ENCODE assay signal across 8 mouse cellular contexts in the genomic region with DNA sequence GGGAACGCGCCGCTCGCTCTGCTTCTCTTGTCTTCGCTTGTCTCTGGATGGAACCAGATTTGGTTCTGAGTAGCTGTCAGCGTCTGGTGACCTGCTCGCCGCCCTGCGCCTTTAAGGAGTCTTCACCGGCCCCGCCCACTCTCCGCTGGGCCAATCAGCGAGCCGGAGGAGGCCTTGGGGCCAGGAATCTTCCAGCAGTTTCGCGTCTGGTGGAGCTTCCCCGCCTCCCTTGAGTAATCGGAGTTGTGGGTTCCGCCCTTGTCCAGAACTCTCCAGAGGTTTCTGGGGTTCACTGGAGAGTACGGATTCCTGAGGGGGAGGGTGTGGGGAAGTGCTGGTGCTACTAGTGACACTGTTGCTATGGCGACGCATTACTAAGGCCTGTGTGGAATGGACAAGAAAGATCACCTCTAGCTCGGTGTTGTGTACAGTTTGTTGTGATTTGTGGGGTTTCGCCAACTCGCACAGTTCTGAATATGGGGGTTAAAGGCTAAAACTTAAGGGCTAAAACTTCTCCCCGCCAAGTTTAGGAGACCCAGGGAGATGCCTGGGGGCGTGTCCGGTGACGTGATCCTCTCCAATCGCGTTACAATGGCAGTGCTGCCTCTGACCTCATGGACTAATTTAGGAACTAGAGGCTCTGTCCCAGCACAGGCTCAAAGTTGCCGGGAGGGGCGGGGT. TPM values are rescaled to one million over a fixed set of nuclear protein-coding genes. Genes with fewer than 3 reads are reported as not detected.
DNase-seq lines count a peak whose midpoint lies in the region; ATAC-seq and TF ChIP-seq lines count a peak whose summit lies in the region.
"Not testable (repeated sequence)": the region's sequence is repeated elsewhere in the genome, so short reads cannot be mapped to it uniquely, and the experiment has no call there.

A gene (minus strand): TSS at position 88 of the 681 bp plus-strand sequence.
A gene (plus strand): TSS at position 635 of the 681 bp plus-strand sequence.

- peak within 1 kb of the TSS; percentile 74 for H3K4me2 ChIP-seq in hindbrain, embryonic 12.5 days (replicated peaks)
- H3K4me2 ChIP-seq in neural tube, embryonic 12.5 days (replicated peaks) = peak within 1 kb of the TSS; percentile 77
- H3K4me2 ChIP-seq in stomach, embryonic 16.5 days (ENCODE audit: low read depth, low read length) = peak within 1 kb of the TSS; percentile 69

- TF ChIP-seq CTCF in Patski (IDR thresholded peaks at IDR 0.05); lung, adult 2 months (IDR thresholded peaks at IDR 0.05; ENCODE audit: insufficient read depth, low read length): not testable (repeated sequence)

- in situ Hi-C loops in Patski (cut with MboI; ENCODE audit: low pct_unique_long_range_greater_than_20kb) = not testable (repeated sequence)

- WGBS in hindbrain, embryonic 12.5 days = under 1% methylated on average over 33 of the region's 33 CpGs
- WGBS in lung, adult 2 months = under 1% methylated on average over 30 of the region's 33 CpGs
- under 1% methylated on average over 30 of the region's 33 CpGs for WGBS in neural tube, embryonic 12.5 days
- WGBS in stomach, embryonic 16.5 days = under 1% methylated on average over 29 of the region's 33 CpGs

- not testable (repeated sequence) for H3K27me3 ChIP-seq in Patski
- peaks cover 46% of the 10 kb centered on the region for H3K27me3 ChIP-seq in hindbrain, embryonic 12.5 days
- peaks cover 26% of the 10 kb centered on the region for H3K27me3 ChIP-seq in neural tube, embryonic 12.5 days (replicated peaks)
- H3K27me3 ChIP-seq in stomach, embryonic 16.5 days (ENCODE audit: control insufficient read depth, insufficient read depth, low read length) = peaks cover 19% of the 10 kb centered on the region

- H3K4me1 ChIP-seq in hindbrain, embryonic 12.5 days; lung, adult 2 months (ENCODE audit: control insufficient read depth, insufficient read depth, low read length); neural tube, embryonic 12.5 days; stomach, embryonic 16.5 days (ENCODE audit: control insufficient read depth, insufficient read depth, low read length): not testable (repeated sequence)

- H3K27ac ChIP-seq in hindbrain, embryonic 12.5 days; neural tube, embryonic 12.5 days: not testable (repeated sequence)
- peak within 1 kb of the TSS; percentile 25 for H3K27ac ChIP-seq in stomach, embryonic 16.5 days (ENCODE audit: low read length)

- not testable (repeated sequence) for H3K36me3 ChIP-seq in hindbrain, embryonic 12.5 days; neural tube, embryonic 12.5 days; stomach, embryonic 16.5 days (ENCODE audit: control insufficient read depth, insufficient read depth, low read length)

- CTCF ChIA-PET in Patski (lab: Charles Lee) = interaction anchor here (1.2 kb wide), 1 partner anchor 16 kb away, joined by 4 read pairs; no protein-coding TSS in a partner anchor

- H3K9ac ChIP-seq in hindbrain, embryonic 12.5 days = peak within 1 kb of the TSS; percentile 15; the same call in 1 of the 2 replicates
- not testable (repeated sequence) for H3K9ac ChIP-seq in neural tube, embryonic 12.5 days
- H3K9ac ChIP-seq in stomach, embryonic 16.5 days (ENCODE audit: low read length) = peak within 1 kb of the TSS; percentile 38

- POLR2A ChIA-PET in Patski (lab: Charles Lee) = interaction anchor here (1.9 kb wide), 1 partner anchor 11 kb away, joined by 8 read pairs; no protein-coding TSS in a partner anchor

- ATAC-seq in Patski = peak; percentile 78
- ATAC-seq in common myeloid progenitor, adult 5-6 weeks (replicated peaks; ENCODE audit: low read depth, poor library complexity, severe bottlenecking) = peak; percentile 89
- peak; percentile 93 for ATAC-seq in hindbrain, embryonic 12.5 days (ENCODE audit: low FRiP score)
- peak; percentile 94 for ATAC-seq in neural tube, embryonic 12.5 days (ENCODE audit: low FRiP score, low read depth)
- ATAC-seq in stomach, embryonic 16.5 days (ENCODE audit: insufficient read depth, low FRiP score) = peak; percentile 96

- TF ChIP-seq POLR2A in lung, adult 2 months (IDR thresholded peaks at IDR 0.05; ENCODE audit: borderline replicate concordance, extremely low read depth, low read depth, low read length) = peak; percentile 76; the same call in 1 of the 2 replicates

- H3K9me3 ChIP-seq in hindbrain, embryonic 12.5 days (replicated peaks); neural tube, embryonic 12.5 days; stomach, embryonic 16.5 days (replicated peaks; ENCODE audit: control insufficient read depth, low read length): not testable (repeated sequence)

- peak within 1 kb of the TSS; percentile 37 for H3K4me3 ChIP-seq in hindbrain, embryonic 12.5 days
- peak within 1 kb of the TSS; percentile 90 for H3K4me3 ChIP-seq in lung, adult 2 months (replicated peaks; ENCODE audit: extremely low read depth, low read depth, low read length)
- H3K4me3 ChIP-seq in neural tube, embryonic 12.5 days = peak within 1 kb of the TSS; percentile 36
- peak within 1 kb of the TSS; percentile 42 for H3K4me3 ChIP-seq in stomach, embryonic 16.5 days (replicated peaks; ENCODE audit: low read length)

- not testable (repeated sequence) for DNase-seq in Patski (ENCODE audit: low read depth, low spot score)
- peak; percentile 85 to 87 for DNase-seq in frontal cortex, postnatal 36 days (ENCODE audit: low spot score in 2 of 2)
- peak; percentile 83 for DNase-seq in layer of hippocampus, adult 9-11 months
- DNase-seq in lung, adult 2 months = peak; percentile 88

RNA-seq across cellular contexts. Expression of the first gene that starts in this region (rescaled TPM):
- polyA plus RNA-seq in Patski (2021) = 9.2 TPM
- total RNA-seq in common myeloid progenitor, adult 5-6 weeks (2017) = 33.5 and 47.4 TPM in 2 replicates
- 2.2 and 3.1 TPM in 2 replicates for polyA plus RNA-seq in hindbrain, embryonic 12.5 days (2016; fragmentation: Nextera tagmentation; extraction: Ambion mirVana)
- 12.9 and 66.3 TPM in 2 replicates for polyA plus RNA-seq in lung, adult 2 months (2012; rRNA removed)
- 3.1 and 3.5 TPM in 2 replicates for polyA plus RNA-seq in neural tube, embryonic 12.5 days (2016; fragmentation: Nextera tagmentation; extraction: Ambion mirVana)
- polyA plus RNA-seq in stomach, embryonic 16.5 days (2015; fragmentation: Nextera tagmentation; extraction: Ambion mirVana) = 13.7 and 16.3 TPM in 2 replicates

RNA-seq across cellular contexts. Expression of the second gene that starts in this region (rescaled TPM):
- 1.9 TPM for polyA plus RNA-seq in Patski (2021)
- total RNA-seq in common myeloid progenitor, adult 5-6 weeks (2017) = 0.63 TPM in 1 of 2 replicates, not detected in the other
- 1.3 TPM in 2 replicates for polyA plus RNA-seq in hindbrain, embryonic 12.5 days (2016; fragmentation: Nextera tagmentation; extraction: Ambion mirVana)
- 0.81 and 1.3 TPM in 2 replicates for polyA plus RNA-seq in lung, adult 2 months (2012; rRNA removed)
- 1.4 and 2.3 TPM in 2 replicates for polyA plus RNA-seq in neural tube, embryonic 12.5 days (2016; fragmentation: Nextera tagmentation; extraction: Ambion mirVana)
- polyA plus RNA-seq in stomach, embryonic 16.5 days (2015; fragmentation: Nextera tagmentation; extraction: Ambion mirVana) = 0.96 and 1.4 TPM in 2 replicates

Comparison
In these comparisons a context has a peak if more than half of its experiments do, and no peak if none do; other contexts are left out.
1. H3K4me3 ChIP-seq: peak in every context shown above with its lines; median percentile 90 in lung, adult 2 months; 42 in stomach, embryonic 16.5 days; 37 in hindbrain, embryonic 12.5 days; 36 in neural tube, embryonic 12.5 days.